Mouse (Mus musculus): ENCODE measurements around the gene Lce1l. TPM values are rescaled to one million over a fixed set of nuclear protein-coding genes. Genes with fewer than 3 reads are reported as not detected.

The Lce1l gene
- polyA plus RNA-seq, 1 experiment from 2014 or later, result not detected

GRCm38 (mm10) chr3:92815581-92815980, 35.5 kb downstream of the Lce1l start:
- Histone ChIP-seq H3K9ac (replicated peaks; ENCODE audit: low read length) (no peak overlapping the region), H3K4me2 (ENCODE audit: low read depth, low read length) (no peak overlapping the region), H3K27me3 (ENCODE audit: control insufficient read depth, insufficient read depth, low read length) (no peaks in the 10 kb centered on the region), H3K4me3 (ENCODE audit: low read depth, low read length) (no peak overlapping the region), H3K4me1 (ENCODE audit: control insufficient read depth, insufficient read depth, low read length) (no peaks in the 10 kb centered on the region), H3K36me3 (replicated peaks; ENCODE audit: control insufficient read depth, insufficient read depth, low read depth, low read length) (no peaks in the 10 kb centered on the region), H3K27ac (replicated peaks; ENCODE audit: low read depth, low read length) (no peak overlapping the region), H3K9me3 (replicated peaks; ENCODE audit: control insufficient read depth, low read length) (no peaks in the 10 kb centered on the region)
- WGBS, result 84% methylated on average over 3 of the region's 3 CpGs
- ATAC-seq (replicated peaks; ENCODE audit: insufficient number of reproducible peaks, low FRiP score, low TSS enrichment, low read depth) (no peak), DNase-seq (ENCODE audit: low spot score) (no peak)

- no peak for DNase-seq (ENCODE audit: low spot score)
- Histone ChIP-seq H3K9ac (replicated peaks; ENCODE audit: low read length) (no peak within 1 kb of the TSS), H3K4me3 (ENCODE audit: low read depth, low read length) (no peak within 1 kb of the TSS), H3K27ac (replicated peaks; ENCODE audit: low read depth, low read length) (no peak within 1 kb of the TSS), H3K4me2 (ENCODE audit: low read depth, low read length) (no peak within 1 kb of the TSS), H3K27me3 (ENCODE audit: control insufficient read depth, insufficient read depth, low read length) (no peaks in the 10 kb centered on the region), H3K9me3 (replicated peaks; ENCODE audit: control insufficient read depth, low read length) (no peaks in the 10 kb centered on the region), H3K36me3 (replicated peaks; ENCODE audit: control insufficient read depth, insufficient read depth, low read depth, low read length) (no peaks in the 10 kb centered on the region), H3K4me1 (ENCODE audit: control insufficient read depth, insufficient read depth, low read length) (no peaks in the 10 kb centered on the region)
- ATAC-seq (replicated peaks; ENCODE audit: insufficient number of reproducible peaks, low FRiP score, low TSS enrichment, low read depth), result no peak
Measured at GRCm38 (mm10) chr3:92807791-92808190, 43.3 kb downstream of the Lce1l start, which contains the start of gene Lce1k. Lce1k (minus strand) TSS chr3:92807891.

Other genes with a start within 250 kb of the Lce1l start
- not detected in 2 replicates for gene 2210017I01Rik, start 243.8 kb downstream of the Lce1l start, polyA plus RNA-seq (2014; fragmentation: Nextera tagmentation; extraction: Ambion mirVana)
- gene Lce6a, start 229.6 kb downstream of the Lce1l start, polyA plus RNA-seq (2014; fragmentation: Nextera tagmentation; extraction: Ambion mirVana), result not detected in 2 replicates
- not detected in 2 replicates for gene Lce1a1, start 203.0 kb downstream of the Lce1l start, polyA plus RNA-seq (2014; fragmentation: Nextera tagmentation; extraction: Ambion mirVana)
- gene Lce1b, start 194.4 kb downstream of the Lce1l start, polyA plus RNA-seq (2014; fragmentation: Nextera tagmentation; extraction: Ambion mirVana), result not detected in 2 replicates
- gene Lce1a2, start 181.0 kb downstream of the Lce1l start, polyA plus RNA-seq (2014; fragmentation: Nextera tagmentation; extraction: Ambion mirVana), result not detected in 2 replicates
- gene Lce1c, start 172.0 kb downstream of the Lce1l start, polyA plus RNA-seq (2014; fragmentation: Nextera tagmentation; extraction: Ambion mirVana), result not detected in 2 replicates
- gene Lce1d, start 164.1 kb downstream of the Lce1l start, polyA plus RNA-seq (2014; fragmentation: Nextera tagmentation; extraction: Ambion mirVana), result not detected in 2 replicates
- gene Lce1e, start 142.2 kb downstream of the Lce1l start, polyA plus RNA-seq (2014; fragmentation: Nextera tagmentation; extraction: Ambion mirVana), result not detected in 2 replicates
- not detected in 2 replicates for gene Lce1f, start 130.9 kb downstream of the Lce1l start, polyA plus RNA-seq (2014; fragmentation: Nextera tagmentation; extraction: Ambion mirVana)
- gene Gm38119, start 112.2 kb downstream of the Lce1l start, polyA plus RNA-seq (2014; fragmentation: Nextera tagmentation; extraction: Ambion mirVana), result not detected in 2 replicates
- not detected in 2 replicates for gene Lce1g, start 98.9 kb downstream of the Lce1l start, polyA plus RNA-seq (2014; fragmentation: Nextera tagmentation; extraction: Ambion mirVana)
- not detected in 2 replicates for gene Lce1h, start 86.2 kb downstream of the Lce1l start, polyA plus RNA-seq (2014; fragmentation: Nextera tagmentation; extraction: Ambion mirVana)
- gene Lce1i, start 72.4 kb downstream of the Lce1l start, polyA plus RNA-seq (2014; fragmentation: Nextera tagmentation; extraction: Ambion mirVana), result not detected in 2 replicates
- not detected in 2 replicates for gene Lce1j, start 60.8 kb downstream of the Lce1l start, polyA plus RNA-seq (2014; fragmentation: Nextera tagmentation; extraction: Ambion mirVana)
- gene Lce1k, start 43.4 kb downstream of the Lce1l start, polyA plus RNA-seq (2014; fragmentation: Nextera tagmentation; extraction: Ambion mirVana), result not detected in 2 replicates
- not detected in 2 replicates for gene Kprp, start 24.0 kb downstream of the Lce1l start, polyA plus RNA-seq (2014; fragmentation: Nextera tagmentation; extraction: Ambion mirVana)
- not detected in 2 replicates for gene 2310050C09Rik, start 18.9 kb upstream of the Lce1l start, polyA plus RNA-seq (2014; fragmentation: Nextera tagmentation; extraction: Ambion mirVana)
- not detected in 2 replicates for gene Lce3a, start 74.9 kb upstream of the Lce1l start, polyA plus RNA-seq (2014; fragmentation: Nextera tagmentation; extraction: Ambion mirVana)
- not detected in 2 replicates for gene Lce3b, start 81.7 kb upstream of the Lce1l start, polyA plus RNA-seq (2014; fragmentation: Nextera tagmentation; extraction: Ambion mirVana)
- gene Lce3c, start 93.2 kb upstream of the Lce1l start, polyA plus RNA-seq (2014; fragmentation: Nextera tagmentation; extraction: Ambion mirVana), result not detected in 2 replicates
- not detected in 2 replicates for gene Lce3d, start 106.1 kb upstream of the Lce1l start, polyA plus RNA-seq (2014; fragmentation: Nextera tagmentation; extraction: Ambion mirVana)
- not detected in 2 replicates for gene Lce3e, start 115.8 kb upstream of the Lce1l start, polyA plus RNA-seq (2014; fragmentation: Nextera tagmentation; extraction: Ambion mirVana)
- not detected in 2 replicates for gene Lce3f, start 140.9 kb upstream of the Lce1l start, polyA plus RNA-seq (2014; fragmentation: Nextera tagmentation; extraction: Ambion mirVana)
- 0.70 TPM in 1 of 2 replicates, not detected in the other for gene Crct1, start 164.4 kb upstream of the Lce1l start, polyA plus RNA-seq (2014; fragmentation: Nextera tagmentation; extraction: Ambion mirVana)
- not detected in 2 replicates for gene Lce1m, start 167.8 kb upstream of the Lce1l start, polyA plus RNA-seq (2014; fragmentation: Nextera tagmentation; extraction: Ambion mirVana)
- not detected in 2 replicates for gene Gm4858, start 217.5 kb upstream of the Lce1l start, polyA plus RNA-seq (2014; fragmentation: Nextera tagmentation; extraction: Ambion mirVana)

All from embryonic facial prominence, embryonic 11.5 days (tissue).